Mouse (Mus musculus): ENCODE data around the gene Cenph. TPM values are rescaled to one million over a fixed set of nuclear protein-coding genes. Genes with fewer than 3 reads are reported as not detected.
"Not testable (repeated sequence)": the region's sequence is repeated elsewhere in the genome, so short reads cannot be mapped to it uniquely, and the experiment has no call there.

Cenph gene
- 6.5 and 7.6 TPM in 2 replicates for polyA plus RNA-seq (2015; fragmentation: Nextera tagmentation; extraction: Ambion mirVana)

GRCm38 (mm10) chr13:100775252-100776055, at the start of gene Cenph:
Cenph (minus strand) TSS chr13:100775899.
- Histone ChIP-seq H3K9ac (ENCODE audit: low read depth, low read length) (peak within 1 kb of the TSS; percentile 63), H3K9me3 (ENCODE audit: control insufficient read depth, low read length) (no peaks in the 10 kb centered on the region), H3K36me3 (ENCODE audit: control insufficient read depth, insufficient read depth, low read length) (no peaks in the 10 kb centered on the region), H3K27ac (ENCODE audit: low read depth, low read length) (0 out of 2 replicates have a peak within 1 kb of the TSS, but pooled peaks have one; percentile 29), H3K4me1 (ENCODE audit: control insufficient read depth, insufficient read depth, low read depth, low read length) (peaks cover 10% of the 10 kb centered on the region), H3K27me3 (replicated peaks; ENCODE audit: control insufficient read depth, insufficient read depth, low read length) (no peaks in the 10 kb centered on the region), H3K4me2 (ENCODE audit: low read length) (peak within 1 kb of the TSS; percentile 82), H3K4me3 (ENCODE audit: low read length) (peak within 1 kb of the TSS; percentile 72)
- ATAC-seq, result peak; percentile 99
- under 1% methylated on average over 46 of the region's 46 CpGs for WGBS

DNA sequence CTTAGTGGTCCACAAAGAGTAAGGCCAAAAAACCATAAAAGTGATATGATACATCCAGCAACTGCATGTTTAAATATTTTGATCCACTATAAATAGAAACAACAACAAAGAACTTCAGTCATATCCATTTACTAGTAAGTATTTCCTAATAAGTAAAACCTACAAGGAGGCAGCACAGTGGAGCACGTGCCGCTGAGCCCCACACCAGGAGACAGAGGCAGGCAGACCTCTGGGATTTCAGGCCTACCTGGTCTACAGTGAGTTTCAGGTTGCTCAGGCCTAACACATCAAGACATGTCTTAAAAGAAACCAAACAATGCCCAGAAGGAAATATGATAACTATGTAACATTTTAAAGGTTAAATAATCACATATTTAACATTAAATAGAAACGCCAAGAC, 49.2 kb upstream of the Cenph start:
- Histone ChIP-seq H3K4me1 (ENCODE audit: control insufficient read depth, insufficient read depth, low read depth, low read length) (no peaks in the 10 kb centered on the region), H3K36me3 (ENCODE audit: control insufficient read depth, insufficient read depth, low read length) (peaks cover 11% of the 10 kb centered on the region), H3K27me3 (replicated peaks; ENCODE audit: control insufficient read depth, insufficient read depth, low read length) (no peaks in the 10 kb centered on the region), H3K4me2 (ENCODE audit: low read length) (no peak overlapping the region), H3K27ac (ENCODE audit: low read depth, low read length) (no peak overlapping the region), H3K9me3 (ENCODE audit: control insufficient read depth, low read length) (no peaks in the 10 kb centered on the region), H3K4me3 (ENCODE audit: low read length) (no peak overlapping the region), H3K9ac (ENCODE audit: low read depth, low read length) (no peak overlapping the region)
- 89% methylated on average over 3 of the region's 3 CpGs for WGBS
- ATAC-seq, result no peak

DNA sequence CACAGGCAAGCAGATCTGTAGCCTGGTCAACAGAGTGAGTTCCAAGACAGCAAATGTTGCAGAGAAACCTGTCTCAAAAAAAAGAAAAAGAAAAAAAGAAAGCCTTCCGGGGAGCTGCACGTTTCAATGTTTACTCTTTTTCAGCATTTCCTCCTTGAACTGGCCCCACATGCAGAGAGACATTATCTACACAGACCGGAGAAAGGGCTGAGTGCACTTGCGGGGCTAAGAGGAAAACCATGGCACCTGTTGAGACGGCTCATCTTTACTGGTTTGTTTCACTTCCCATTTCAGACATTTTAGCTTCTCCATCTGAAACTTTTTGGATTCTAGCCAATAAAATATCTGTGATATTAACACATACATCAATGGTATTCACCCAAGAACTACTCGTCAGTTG, 48.6 kb upstream of the Cenph start:
- WGBS, result 84% methylated on average over 6 of the region's 6 CpGs
- Histone ChIP-seq H3K4me1 (ENCODE audit: control insufficient read depth, insufficient read depth, low read depth, low read length) (no peaks in the 10 kb centered on the region), H3K4me3 (ENCODE audit: low read length) (no peak overlapping the region), H3K27ac (ENCODE audit: low read depth, low read length) (no peak overlapping the region), H3K27me3 (replicated peaks; ENCODE audit: control insufficient read depth, insufficient read depth, low read length) (no peaks in the 10 kb centered on the region), H3K36me3 (ENCODE audit: control insufficient read depth, insufficient read depth, low read length) (peaks cover 11% of the 10 kb centered on the region), H3K9ac (ENCODE audit: low read depth, low read length) (no peak overlapping the region), H3K9me3 (ENCODE audit: control insufficient read depth, low read length) (no peaks in the 10 kb centered on the region), H3K4me2 (ENCODE audit: low read length) (no peak overlapping the region)
- no peak for ATAC-seq

GRCm38 (mm10) chr13:100823863-100824262, 48.2 kb upstream of the Cenph start:
- peaks cover 14% of the 10 kb centered on the region for H3K36me3 ChIP-seq (ENCODE audit: control insufficient read depth, insufficient read depth, low read length)
- H3K9ac ChIP-seq (ENCODE audit: low read depth, low read length), result no peak overlapping the region
- no peak overlapping the region for H3K27ac ChIP-seq (ENCODE audit: low read depth, low read length)
- H3K4me1 ChIP-seq (ENCODE audit: control insufficient read depth, insufficient read depth, low read depth, low read length), result no peaks in the 10 kb centered on the region
- H3K9me3 ChIP-seq (ENCODE audit: control insufficient read depth, low read length), result no peaks in the 10 kb centered on the region
- WGBS, result 93% methylated on average over 3 of the region's 3 CpGs
- H3K4me2 ChIP-seq (ENCODE audit: low read length), result no peak overlapping the region
- H3K27me3 ChIP-seq (replicated peaks; ENCODE audit: control insufficient read depth, insufficient read depth, low read length), result no peaks in the 10 kb centered on the region
- no peak overlapping the region for H3K4me3 ChIP-seq (ENCODE audit: low read length)
- no peak for ATAC-seq

- no peak overlapping the region for H3K4me2 ChIP-seq (ENCODE audit: low read length)
- H3K4me1 ChIP-seq (ENCODE audit: control insufficient read depth, insufficient read depth, low read depth, low read length), result no peaks in the 10 kb centered on the region
- peaks cover 39% of the 10 kb centered on the region for H3K36me3 ChIP-seq (ENCODE audit: control insufficient read depth, insufficient read depth, low read length)
- WGBS, result 91% methylated on average over 6 of the region's 6 CpGs
- no peaks in the 10 kb centered on the region for H3K27me3 ChIP-seq (replicated peaks; ENCODE audit: control insufficient read depth, insufficient read depth, low read length)
- no peak overlapping the region for H3K27ac ChIP-seq (ENCODE audit: low read depth, low read length)
- H3K9me3 ChIP-seq (ENCODE audit: control insufficient read depth, low read length), result no peaks in the 10 kb centered on the region
- ATAC-seq, result no peak
- H3K9ac ChIP-seq (ENCODE audit: low read depth, low read length), result no peak overlapping the region
- H3K4me3 ChIP-seq (ENCODE audit: low read length), result no peak overlapping the region
Observed at GRCm38 (mm10) chr13:100814451-100814850, 38.8 kb upstream of the Cenph start.

GRCm38 (mm10) chr13:100805776-100806175, 30.1 kb upstream of the Cenph start:
- ATAC-seq, result no peak
- H3K9ac ChIP-seq (ENCODE audit: low read depth, low read length), result no peak overlapping the region
- H3K36me3 ChIP-seq (ENCODE audit: control insufficient read depth, insufficient read depth, low read length), result peaks cover 49% of the 10 kb centered on the region
- no peaks in the 10 kb centered on the region for H3K4me1 ChIP-seq (ENCODE audit: control insufficient read depth, insufficient read depth, low read depth, low read length)
- 97% methylated on average over 3 of the region's 3 CpGs for WGBS
- no peaks in the 10 kb centered on the region for H3K27me3 ChIP-seq (replicated peaks; ENCODE audit: control insufficient read depth, insufficient read depth, low read length)
- H3K4me2 ChIP-seq (ENCODE audit: low read length), result no peak overlapping the region
- no peak overlapping the region for H3K27ac ChIP-seq (ENCODE audit: low read depth, low read length)
- no peak overlapping the region for H3K4me3 ChIP-seq (ENCODE audit: low read length)
- H3K9me3 ChIP-seq (ENCODE audit: control insufficient read depth, low read length), result no peaks in the 10 kb centered on the region

DNA sequence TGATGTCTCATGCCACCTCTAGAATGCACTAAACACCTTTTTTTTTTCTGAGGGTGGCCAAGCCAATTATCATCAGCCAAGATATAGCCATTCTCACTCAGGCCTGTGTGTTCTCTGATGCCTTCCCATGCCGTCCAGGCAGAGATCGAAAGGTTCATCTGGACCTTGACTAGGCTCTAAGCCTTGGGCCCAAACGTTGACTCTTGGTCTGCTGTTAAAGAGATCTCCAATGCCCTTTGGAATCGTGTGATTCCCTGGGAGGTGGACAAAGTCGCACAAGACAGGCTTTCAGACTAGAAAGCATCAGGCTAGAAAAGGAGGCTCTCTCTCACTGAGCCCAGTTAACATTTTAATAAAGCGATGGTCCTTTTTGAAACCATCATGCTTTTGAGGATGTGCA, 21.5 kb upstream of the Cenph start:
- H3K4me1 ChIP-seq (ENCODE audit: control insufficient read depth, insufficient read depth, low read depth, low read length), result no peaks in the 10 kb centered on the region
- H3K9ac ChIP-seq (ENCODE audit: low read depth, low read length), result no peak overlapping the region
- H3K4me2 ChIP-seq (ENCODE audit: low read length), result no peak overlapping the region
- H3K27ac ChIP-seq (ENCODE audit: low read depth, low read length), result no peak overlapping the region
- H3K27me3 ChIP-seq (replicated peaks; ENCODE audit: control insufficient read depth, insufficient read depth, low read length), result no peaks in the 10 kb centered on the region
- WGBS, result 89% methylated on average over 6 of the region's 6 CpGs
- ATAC-seq, result no peak
- no peaks in the 10 kb centered on the region for H3K36me3 ChIP-seq (ENCODE audit: control insufficient read depth, insufficient read depth, low read length)
- H3K4me3 ChIP-seq (ENCODE audit: low read length), result no peak overlapping the region
- no peaks in the 10 kb centered on the region for H3K9me3 ChIP-seq (ENCODE audit: control insufficient read depth, low read length)

DNA sequence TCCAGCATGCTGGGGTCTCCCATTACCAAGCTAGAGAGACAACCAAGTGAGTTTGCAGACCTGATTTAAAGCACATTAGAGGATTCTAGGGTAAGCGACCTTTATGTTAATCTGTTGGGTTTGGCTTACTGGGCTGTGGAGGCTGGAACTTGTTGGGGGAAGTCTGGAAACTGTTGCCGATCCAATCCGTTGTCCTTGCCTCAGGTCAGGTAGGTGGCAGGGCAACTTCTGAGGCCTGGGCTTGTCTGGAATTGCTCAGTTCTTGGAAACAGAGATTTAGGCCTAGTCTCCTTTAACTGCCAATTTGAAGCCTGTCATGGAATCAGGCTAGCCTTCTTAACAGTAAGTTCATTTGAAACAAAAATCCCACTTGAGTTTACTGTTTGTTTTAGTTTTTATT, 13.4 kb upstream of the Cenph start:
- ATAC-seq, result no peak
- 83% methylated on average over 3 of the region's 3 CpGs for WGBS
- Histone ChIP-seq H3K4me1 (ENCODE audit: control insufficient read depth, insufficient read depth, low read depth, low read length) (peaks cover 6% of the 10 kb centered on the region), H3K36me3 (ENCODE audit: control insufficient read depth, insufficient read depth, low read length) (no peaks in the 10 kb centered on the region), H3K27me3 (replicated peaks; ENCODE audit: control insufficient read depth, insufficient read depth, low read length) (no peaks in the 10 kb centered on the region), H3K4me3 (ENCODE audit: low read length) (no peak overlapping the region), H3K9ac (ENCODE audit: low read depth, low read length) (no peak overlapping the region), H3K4me2 (ENCODE audit: low read length) (no peak overlapping the region), H3K9me3 (ENCODE audit: control insufficient read depth, low read length) (no peaks in the 10 kb centered on the region), H3K27ac (ENCODE audit: low read depth, low read length) (no peak overlapping the region)

- not testable (repeated sequence) for H3K4me3 ChIP-seq (ENCODE audit: low read length); H3K36me3 ChIP-seq (ENCODE audit: control insufficient read depth, insufficient read depth, low read length); H3K27ac ChIP-seq (ENCODE audit: low read depth, low read length); H3K27me3 ChIP-seq (replicated peaks; ENCODE audit: control insufficient read depth, insufficient read depth, low read length); ATAC-seq; H3K9me3 ChIP-seq (ENCODE audit: control insufficient read depth, low read length); H3K4me1 ChIP-seq (ENCODE audit: control insufficient read depth, insufficient read depth, low read depth, low read length); H3K4me2 ChIP-seq (ENCODE audit: low read length); H3K9ac ChIP-seq (ENCODE audit: low read depth, low read length)
- WGBS, result 98% methylated on average over 12 of the region's 14 CpGs
Observed at GRCm38 (mm10) chr13:100788057-100788456, 12.4 kb upstream of the Cenph start.

All from hindbrain, embryonic 16.5 days (tissue).